In genomic region chr2:10288881-10289280, GRCm38 (mm10) we compare ENCODE assay signal across 13 mouse cellular contexts.
DNase-seq lines count a peak whose midpoint lies in the region; ATAC-seq and TF ChIP-seq lines count a peak whose summit lies in the region.
"Had no signal": no experiment of that assay in that cellular context is flagged by ENCODE, and none has a peak within 500 bp of the region (broad histone marks: within the 10 kb centered on the region; RNA-seq: fewer than 3 reads in every experiment).

No protein-coding gene starts in this region.

- no peak overlapping the region for H3K4me2 ChIP-seq in forebrain, embryonic 13.5 days
- H3K4me2 ChIP-seq in forebrain, embryonic 12.5 days = no peak overlapping the region
- H3K4me2 ChIP-seq in hindbrain, embryonic 12.5 days (replicated peaks) = no peak overlapping the region
- H3K4me2 ChIP-seq in hindbrain, postnatal 0 days (ENCODE audit: low read depth, low read length) = no peak overlapping the region
- H3K4me2 ChIP-seq: heart, embryonic 11.5 days; heart, embryonic 15.5 days had no signal

- H3K36me3 ChIP-seq in forebrain, embryonic 13.5 days (ENCODE audit: poor library complexity, severe bottlenecking) = no peaks in the 10 kb centered on the region
- no peaks in the 10 kb centered on the region for H3K36me3 ChIP-seq in forebrain, embryonic 12.5 days (replicated peaks)
- H3K36me3 ChIP-seq in hindbrain, embryonic 12.5 days = no peaks in the 10 kb centered on the region
- H3K36me3 ChIP-seq in hindbrain, postnatal 0 days (ENCODE audit: insufficient read depth, low read length) = no peaks in the 10 kb centered on the region
- H3K36me3 ChIP-seq in splenic B cell, adult 2 months (ENCODE audit: control insufficient read depth, insufficient read depth, low read length, poor library complexity, severe bottlenecking) = no peaks in the 10 kb centered on the region
- H3K36me3 ChIP-seq: embryonic facial prominence, embryonic 13.5 days; heart, embryonic 15.5 days; hindbrain, embryonic 10.5 days; hindbrain, embryonic 15.5 days had no signal

- H3K4me3 ChIP-seq in forebrain, embryonic 13.5 days = no peak overlapping the region
- H3K4me3 ChIP-seq in forebrain, embryonic 12.5 days (replicated peaks) = no peak overlapping the region
- no peak overlapping the region for H3K4me3 ChIP-seq in hindbrain, embryonic 12.5 days
- no peak overlapping the region for H3K4me3 ChIP-seq in hindbrain, postnatal 0 days (ENCODE audit: low read length)
- H3K4me3 ChIP-seq: embryonic facial prominence, embryonic 13.5 days; heart, adult 2 months; heart, embryonic 15.5 days; hindbrain, embryonic 10.5 days; hindbrain, embryonic 15.5 days had no signal

- no peak overlapping the region for H3K9ac ChIP-seq in forebrain, embryonic 13.5 days
- H3K9ac ChIP-seq in forebrain, embryonic 12.5 days = no peak overlapping the region
- H3K9ac ChIP-seq in hindbrain, embryonic 12.5 days = no peak overlapping the region
- H3K9ac ChIP-seq in hindbrain, postnatal 0 days (replicated peaks; ENCODE audit: low read length) = no peak overlapping the region
- H3K9ac ChIP-seq: embryonic facial prominence, embryonic 13.5 days; heart, embryonic 15.5 days; hindbrain, embryonic 15.5 days had no signal

- WGBS in forebrain, embryonic 13.5 days = 0% methylated on average over 1 of the region's 1 CpGs
- WGBS in forebrain, embryonic 12.5 days = 0% methylated on average over 1 of the region's 1 CpGs
- WGBS in hindbrain, embryonic 12.5 days = 0% methylated on average over 1 of the region's 1 CpGs
- WGBS in hindbrain, postnatal 0 days = 0% methylated on average over 1 of the region's 1 CpGs

- no peak for DNase-seq in hindbrain, postnatal 0 days (ENCODE audit: low spot score)
- peak; percentile 28 for DNase-seq in brain, embryonic 14.5 days (ENCODE audit: low read depth)
- DNase-seq in splenic B cell, adult 2 months (ENCODE audit: low read depth, low spot score) = peak; percentile 3
- no peak for DNase-seq in left cerebral cortex, adult 9 months (ENCODE audit: low spot score in 2 of 2)

- TF ChIP-seq POLR2A in brain, embryonic 14.5 days (IDR thresholded peaks at IDR 0.05; ENCODE audit: borderline replicate concordance, extremely low read depth, insufficient read depth, insufficient read length, poor library complexity, severe bottlenecking) = no peak

- no peak overlapping the region for H3K27ac ChIP-seq in forebrain, embryonic 13.5 days
- no peak overlapping the region for H3K27ac ChIP-seq in forebrain, embryonic 12.5 days
- H3K27ac ChIP-seq in hindbrain, embryonic 12.5 days = no peak overlapping the region
- H3K27ac ChIP-seq in hindbrain, postnatal 0 days = no peak overlapping the region
- H3K27ac ChIP-seq: embryonic facial prominence, embryonic 13.5 days; heart, adult 2 months; heart, embryonic 15.5 days; hindbrain, embryonic 10.5 days; hindbrain, embryonic 15.5 days had no signal

- no peaks in the 10 kb centered on the region for H3K9me3 ChIP-seq in forebrain, embryonic 13.5 days (replicated peaks)
- no peaks in the 10 kb centered on the region for H3K9me3 ChIP-seq in forebrain, embryonic 12.5 days
- no peaks in the 10 kb centered on the region for H3K9me3 ChIP-seq in hindbrain, embryonic 12.5 days (replicated peaks)
- H3K9me3 ChIP-seq in hindbrain, postnatal 0 days (ENCODE audit: low read length) = no peaks in the 10 kb centered on the region
- H3K9me3 ChIP-seq: embryonic facial prominence, embryonic 13.5 days; heart, embryonic 15.5 days; hindbrain, embryonic 10.5 days; hindbrain, embryonic 15.5 days had no signal

- peak; percentile 39; the same call in 1 of the 2 replicates for ATAC-seq in forebrain, embryonic 13.5 days
- ATAC-seq in forebrain, embryonic 12.5 days (ENCODE audit: low FRiP score) = no peak
- 0 out of 2 replicates have a peak, but pooled peaks have one; percentile 4 for ATAC-seq in hindbrain, embryonic 12.5 days (ENCODE audit: low FRiP score)
- no peak for ATAC-seq in hindbrain, postnatal 0 days

- peaks cover 10% of the 10 kb centered on the region; the same call in 1 of the 2 replicates for H3K4me1 ChIP-seq in forebrain, embryonic 13.5 days
- H3K4me1 ChIP-seq in forebrain, embryonic 12.5 days = peaks cover 14% of the 10 kb centered on the region
- peaks cover 5% of the 10 kb centered on the region; the same call in 1 of the 2 replicates for H3K4me1 ChIP-seq in hindbrain, embryonic 12.5 days
- no peaks in the 10 kb centered on the region for H3K4me1 ChIP-seq in hindbrain, postnatal 0 days (ENCODE audit: insufficient read depth, low read length)

- peaks cover 66% of the 10 kb centered on the region for H3K27me3 ChIP-seq in forebrain, embryonic 13.5 days
- peaks cover 58% of the 10 kb centered on the region for H3K27me3 ChIP-seq in forebrain, embryonic 12.5 days
- peaks cover 12% of the 10 kb centered on the region for H3K27me3 ChIP-seq in hindbrain, embryonic 12.5 days
- no peaks in the 10 kb centered on the region for H3K27me3 ChIP-seq in hindbrain, postnatal 0 days (ENCODE audit: insufficient read depth, low read length)
- no peaks in the 10 kb centered on the region for H3K27me3 ChIP-seq in splenic B cell, adult 2 months (ENCODE audit: control insufficient read depth, insufficient read depth, low read length, poor library complexity, severe bottlenecking)

- TF ChIP-seq CTCF in hindbrain, postnatal 0 days (IDR thresholded peaks at IDR 0.05; ENCODE audit: low read depth) = no peak
- no peak for TF ChIP-seq CTCF in brain, embryonic 14.5 days (IDR thresholded peaks at IDR 0.05; ENCODE audit: borderline replicate concordance, extremely low read depth, insufficient read depth, insufficient read length)

Comparison
In these comparisons a context has a peak if more than half of its experiments do, and no peak if none do; other contexts are left out.
1. ATAC-seq: peak in forebrain, embryonic 13.5 days (single experiment) and hindbrain, embryonic 12.5 days (single experiment); none in forebrain, embryonic 12.5 days (single experiment) and hindbrain, postnatal 0 days (single experiment).
2. DNase-seq: peak in brain, embryonic 14.5 days (single experiment) and splenic B cell, adult 2 months (single experiment); none in hindbrain, postnatal 0 days (single experiment) and left cerebral cortex, adult 9 months (0 of 2).